Mouse (Mus musculus): ENCODE measurements around the gene Psma1.

Gene Psma1

DNA sequence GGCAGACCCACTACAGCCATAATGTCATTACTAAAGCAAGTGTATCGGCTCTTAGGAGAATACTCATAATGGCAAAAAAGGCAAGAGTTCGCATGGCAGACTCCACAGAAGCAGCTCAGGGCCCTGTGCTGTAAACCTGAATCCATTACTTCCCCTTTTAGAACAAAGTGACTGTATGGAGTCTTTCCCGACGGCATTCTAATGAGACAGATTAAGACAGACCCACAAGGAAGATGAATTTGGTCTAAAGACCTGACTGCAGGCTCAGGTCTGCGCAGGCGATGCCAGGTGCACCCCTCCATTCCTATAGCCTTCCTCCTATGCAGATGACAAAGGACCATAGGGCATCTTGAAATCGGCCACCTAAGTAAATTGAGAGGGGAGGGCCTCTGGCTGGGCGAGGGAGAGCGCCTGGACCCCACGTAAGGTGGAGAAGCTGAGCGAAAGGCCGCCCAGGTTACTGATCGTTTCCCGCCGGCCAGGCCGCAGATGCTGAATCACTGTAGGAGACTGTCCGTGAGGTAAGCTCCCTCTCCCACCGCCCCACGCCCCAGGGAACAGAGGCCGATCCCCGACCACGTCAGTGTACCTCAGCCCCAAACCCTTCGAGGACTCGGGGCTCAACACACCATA is 430 bp downstream of the Psma1 start:
- ATAC-seq (ENCODE audit: low TSS enrichment): peak; percentile 70

DNA sequence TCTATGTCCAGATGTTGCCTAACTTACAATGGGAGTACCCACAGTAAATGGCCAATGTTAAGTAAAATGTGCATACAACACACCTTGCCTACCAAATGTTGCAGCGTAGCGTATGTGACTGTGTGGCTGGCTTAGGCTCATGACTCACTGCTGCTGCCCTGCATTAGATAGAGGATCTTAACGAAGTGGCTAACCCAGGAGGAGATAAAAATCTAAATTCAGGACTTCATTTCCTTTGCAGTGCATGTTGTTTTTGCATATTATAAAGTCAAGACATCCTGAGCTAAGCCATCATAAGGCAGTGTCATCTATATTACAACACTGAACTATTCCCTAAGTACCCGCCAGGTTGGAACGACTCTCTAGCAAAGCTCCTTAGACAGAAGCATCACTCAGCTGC is 7.5 kb downstream of the Psma1 start:
- no peak for ATAC-seq (ENCODE audit: low TSS enrichment)

- peak; percentile 99 for ATAC-seq (ENCODE audit: low TSS enrichment)
Measured at GRCm38 (mm10) chr7:114253885-114254833, 21.8 kb downstream of the Psma1 start, which contains the start of gene Copb1. Gene Copb1 (minus strand): TSS chr7:114254711.

GRCm38 (mm10) chr7:114251684-114252083 is 24.2 kb downstream of the Psma1 start:
- no peak for ATAC-seq (ENCODE audit: low TSS enrichment)

- ATAC-seq (ENCODE audit: low TSS enrichment): no peak
Measured at GRCm38 (mm10) chr7:114233980-114234379, 41.9 kb downstream of the Psma1 start.

DNA sequence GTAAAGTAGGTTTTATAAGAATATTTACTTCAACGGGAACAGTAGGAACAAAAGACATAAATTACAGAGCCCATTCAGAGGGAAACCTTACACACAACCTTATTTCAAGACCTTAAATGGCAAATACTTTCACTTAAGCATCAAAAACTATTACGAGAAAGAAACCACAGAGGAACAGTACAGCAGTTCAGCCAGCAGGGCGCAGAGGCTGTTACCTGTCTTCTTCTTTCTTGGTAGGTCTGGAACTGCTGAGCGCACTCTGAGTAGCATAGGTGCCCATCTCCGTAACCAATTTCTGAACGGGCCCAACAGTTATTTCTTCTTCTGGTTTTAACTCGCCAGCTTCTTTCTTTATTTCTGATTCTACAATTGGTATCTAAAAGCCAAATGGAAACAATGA is 42.9 kb downstream of the Psma1 start:
- no peak for ATAC-seq (ENCODE audit: low TSS enrichment)

- no peak for ATAC-seq (ENCODE audit: low TSS enrichment)
Measured at GRCm38 (mm10) chr7:114231857-114232256, 44.1 kb downstream of the Psma1 start.

DNA sequence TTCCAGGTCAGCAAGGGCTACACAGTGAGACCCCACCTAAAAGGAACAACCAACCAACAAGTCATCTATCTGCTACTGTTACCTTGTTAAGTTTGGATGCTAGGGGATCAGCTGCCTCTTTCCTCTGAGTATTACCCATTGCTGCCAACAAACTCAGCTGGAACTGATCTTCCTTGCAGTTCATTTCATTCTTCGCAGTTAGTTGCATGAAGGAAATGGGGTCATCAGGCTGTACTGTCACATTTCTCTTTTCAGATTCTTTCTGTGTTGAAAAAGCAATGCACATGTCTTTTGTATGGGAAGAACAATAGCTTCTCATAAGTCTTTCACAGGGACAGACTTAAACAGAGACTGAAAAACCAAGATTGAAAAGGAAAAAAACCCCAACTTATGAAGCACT is 49.4 kb downstream of the Psma1 start:
- ATAC-seq (ENCODE audit: low TSS enrichment): no peak

GRCm38 (mm10) chr7:114220433-114220832 is 55.5 kb downstream of the Psma1 start:
- no peak for ATAC-seq (ENCODE audit: low TSS enrichment)

GRCm38 (mm10) chr7:114216908-114217307 is 59.0 kb downstream of the Psma1 start:
- ATAC-seq (ENCODE audit: low TSS enrichment): no peak
